Mouse (Mus musculus): ENCODE data around the gene Gfi1.
A peak's percentile ranks its signal among the peaks of the same experiment; 100 is the strongest.

Gene Gfi1

DNA sequence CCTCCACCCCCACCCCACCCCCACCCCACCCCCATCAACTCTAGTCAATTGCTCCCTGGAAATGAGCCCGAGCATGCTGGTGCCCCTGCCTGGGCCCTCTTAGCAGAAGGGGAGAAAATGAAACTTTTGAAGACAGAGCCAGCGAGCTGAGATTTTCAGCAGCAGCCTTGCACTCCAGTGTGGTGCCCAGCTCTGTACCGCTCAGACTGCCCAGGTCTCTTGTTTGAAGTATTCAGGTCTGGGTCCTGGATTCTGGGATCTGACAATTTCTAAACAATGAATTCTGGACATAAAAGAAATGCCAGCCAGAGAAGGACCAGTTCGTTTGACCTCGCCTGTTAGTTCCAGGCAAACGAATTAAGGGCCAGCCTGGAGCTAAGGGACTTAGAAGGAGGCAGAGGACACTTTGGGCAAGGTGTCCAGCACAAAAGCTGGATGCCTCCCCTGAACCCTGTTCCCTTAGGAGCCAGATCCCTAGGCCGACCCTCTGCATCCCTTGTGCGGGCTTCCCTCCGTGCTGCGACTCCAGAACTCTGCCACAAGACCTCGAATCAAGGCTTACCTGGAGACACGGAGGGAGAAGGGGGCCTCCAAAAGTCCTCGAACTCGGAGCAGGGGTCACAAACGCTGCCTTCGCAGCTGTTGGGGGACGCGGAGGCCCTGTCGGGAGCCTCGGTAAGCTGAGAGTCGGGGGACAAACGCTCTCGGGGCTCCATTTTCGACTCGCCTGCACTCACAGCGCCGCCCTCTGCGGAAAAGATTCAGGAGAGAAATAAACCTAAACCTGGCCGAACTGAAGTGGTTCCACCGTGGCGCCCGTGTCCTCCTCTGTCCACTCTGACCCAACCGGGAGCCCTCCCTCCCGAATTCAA, 2.9 kb downstream of the Gfi1 start:
- no peak for DNase-seq

DNA sequence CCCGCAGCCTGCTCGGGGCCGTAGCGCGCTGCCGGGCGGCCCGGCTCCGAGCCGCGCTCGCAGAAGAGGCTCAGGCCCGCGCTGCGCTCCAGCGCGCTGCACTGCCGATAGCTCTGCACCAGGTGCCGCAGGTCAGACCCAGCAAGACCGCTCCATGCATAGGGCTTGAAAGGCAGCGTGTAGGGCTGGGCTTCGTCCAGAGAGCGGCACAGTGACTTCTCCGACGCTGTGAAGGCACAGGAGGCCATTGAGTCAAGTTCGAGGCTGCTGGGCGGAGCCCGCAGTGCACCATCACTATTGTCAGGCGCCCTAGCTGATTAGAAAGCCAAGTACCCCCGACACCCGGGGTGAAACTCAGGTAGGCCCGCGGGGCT, 4.2 kb downstream of the Gfi1 start:
- DNase-seq, result no peak

GRCm38 (mm10) chr5:107720991-107721637, 4.7 kb downstream of the Gfi1 start:
- DNase-seq, result no peak

DNA sequence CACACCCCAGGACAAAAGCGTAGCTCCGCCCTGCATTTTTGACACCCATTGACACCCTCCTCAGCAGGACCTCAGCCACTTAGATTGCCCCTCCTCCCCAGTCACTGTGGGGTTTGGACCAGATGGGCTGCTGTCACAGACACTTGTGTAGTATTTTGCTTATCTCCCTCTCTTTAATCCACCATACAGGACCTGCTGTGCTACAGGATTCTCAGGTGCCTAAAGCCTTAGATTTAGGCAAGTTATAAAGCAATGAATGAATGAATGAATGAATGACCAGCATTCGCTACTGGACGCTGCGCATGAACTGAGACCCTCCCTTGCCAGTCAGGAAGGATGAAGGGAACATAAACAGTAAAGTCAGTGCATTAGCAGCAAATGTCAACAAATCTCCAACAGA, 5.3 kb downstream of the Gfi1 start:
- no peak for DNase-seq

DNA sequence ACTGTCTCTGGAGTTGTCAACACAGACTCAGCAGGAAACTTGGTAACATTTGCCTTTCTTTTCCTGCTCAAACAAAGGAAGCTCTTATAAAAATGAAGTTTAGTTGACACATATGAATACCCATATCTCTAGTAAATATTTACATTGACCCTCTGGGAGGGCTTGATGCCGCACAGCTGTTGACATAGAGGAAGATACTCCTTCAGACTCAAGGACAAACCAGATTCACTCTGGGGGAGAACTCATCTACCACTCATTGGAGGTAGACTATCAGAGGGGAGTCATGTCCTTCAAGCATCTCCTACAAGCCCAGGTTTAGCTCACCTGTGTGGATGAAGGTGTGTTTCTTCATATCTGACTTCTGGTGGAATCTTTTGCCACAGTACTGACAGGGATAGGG, 6.0 kb downstream of the Gfi1 start:
- no peak for DNase-seq

DNA sequence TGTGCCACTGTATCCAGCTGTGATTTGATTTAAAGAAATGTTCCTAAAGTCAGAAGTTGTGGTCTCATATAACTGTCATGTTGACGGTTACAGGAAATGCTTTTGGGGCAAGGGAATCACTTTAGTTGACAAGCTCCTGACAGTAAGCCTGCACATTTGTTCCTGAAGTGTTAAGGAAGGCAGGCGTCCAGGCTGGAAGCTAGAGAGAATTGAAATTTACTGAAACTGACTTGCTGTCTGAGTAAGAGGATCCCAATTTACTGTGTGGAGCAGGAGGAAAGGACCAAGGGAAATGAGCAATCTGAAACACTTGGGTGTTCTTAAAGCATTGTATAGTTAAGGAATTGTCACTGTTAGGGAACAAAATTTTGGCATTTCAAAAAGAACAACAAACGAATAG, 6.6 kb downstream of the Gfi1 start:
- no peak for DNase-seq

DNA sequence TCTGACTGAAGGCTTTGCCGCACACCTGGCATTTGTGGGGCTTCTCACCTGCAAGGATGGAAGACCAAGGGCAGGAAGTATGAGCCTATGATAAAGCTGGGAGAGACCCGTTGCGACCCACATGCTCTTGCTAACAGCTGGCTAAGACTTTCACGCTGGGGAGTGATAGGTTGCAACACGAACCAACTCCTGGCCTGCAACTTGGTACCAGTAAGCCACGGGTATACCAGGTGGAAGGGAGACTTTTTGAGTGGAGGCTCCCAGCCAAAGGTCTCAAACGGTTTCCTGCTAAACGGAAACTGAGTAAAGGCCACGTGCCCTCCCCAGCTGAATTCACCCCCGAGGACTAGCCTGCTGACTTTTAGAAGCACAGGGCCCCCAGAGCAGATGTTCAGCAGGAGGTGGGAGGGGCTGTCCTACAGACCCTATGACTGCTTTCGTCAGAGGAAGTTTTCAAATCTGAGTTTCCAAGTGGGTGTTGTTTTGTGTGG, 7.9 kb downstream of the Gfi1 start:
- no peak for DNase-seq

DNA sequence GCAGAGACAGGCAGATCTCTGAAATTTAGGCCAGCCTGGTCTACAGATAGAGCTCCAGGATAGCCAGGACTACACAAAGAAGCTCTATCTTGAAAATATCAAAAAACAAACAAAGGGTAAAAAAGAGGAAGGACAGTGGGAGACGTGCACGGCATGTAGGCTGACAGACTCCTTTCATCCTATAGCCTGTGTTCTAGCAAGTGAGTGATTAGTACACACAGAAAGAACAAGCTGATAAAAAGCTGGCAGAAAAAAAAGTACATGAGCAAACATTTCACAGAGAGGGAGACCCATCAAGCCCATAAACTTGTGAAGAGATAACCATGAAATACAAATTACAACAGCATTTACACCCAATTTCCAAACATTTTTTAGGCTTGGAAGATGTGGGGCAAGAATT, 14.1 kb downstream of the Gfi1 start:
- no peak for DNase-seq

- DNase-seq, result no peak
Observed at GRCm38 (mm10) chr5:107708124-107708797, 17.6 kb downstream of the Gfi1 start.

GRCm38 (mm10) chr5:107706262-107706661, 19.6 kb downstream of the Gfi1 start:
- DNase-seq, result no peak

GRCm38 (mm10) chr5:107705756-107706155, 20.1 kb downstream of the Gfi1 start:
- no peak for DNase-seq

DNA sequence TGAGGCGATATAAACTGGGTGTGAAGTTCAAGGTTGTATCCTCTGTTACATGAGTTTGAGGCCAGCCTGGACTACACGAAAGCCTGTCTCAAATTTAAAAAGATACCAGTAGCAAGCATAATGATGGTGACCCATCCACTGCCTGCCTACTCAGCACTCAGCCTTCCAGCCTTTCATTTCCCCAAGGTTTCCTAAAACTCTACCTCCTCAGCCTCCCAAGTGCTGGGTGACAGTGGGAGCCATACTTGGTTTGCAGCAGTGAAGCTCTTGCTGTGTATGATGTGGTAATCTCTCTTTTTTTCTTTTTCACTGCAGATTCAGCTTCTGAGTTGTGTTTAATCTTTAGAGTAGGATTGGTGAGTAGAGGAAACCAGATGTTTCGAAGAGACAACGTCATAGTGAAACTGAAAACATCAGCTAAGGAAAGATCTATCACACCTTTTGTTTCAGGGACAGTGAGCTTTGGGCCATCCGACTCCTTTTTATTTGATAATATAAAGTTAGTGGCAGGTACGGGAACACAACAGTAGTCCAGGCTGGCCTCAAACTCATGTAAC, 22.6 kb downstream of the Gfi1 start:
- no peak for DNase-seq

- no peak for DNase-seq
Observed at GRCm38 (mm10) chr5:107701658-107702057, 24.2 kb downstream of the Gfi1 start.

- no peak for DNase-seq
Observed at GRCm38 (mm10) chr5:107700873-107701272, 25.0 kb downstream of the Gfi1 start.

- no peak for DNase-seq
Observed at GRCm38 (mm10) chr5:107698888-107699287, 26.9 kb downstream of the Gfi1 start.

DNA sequence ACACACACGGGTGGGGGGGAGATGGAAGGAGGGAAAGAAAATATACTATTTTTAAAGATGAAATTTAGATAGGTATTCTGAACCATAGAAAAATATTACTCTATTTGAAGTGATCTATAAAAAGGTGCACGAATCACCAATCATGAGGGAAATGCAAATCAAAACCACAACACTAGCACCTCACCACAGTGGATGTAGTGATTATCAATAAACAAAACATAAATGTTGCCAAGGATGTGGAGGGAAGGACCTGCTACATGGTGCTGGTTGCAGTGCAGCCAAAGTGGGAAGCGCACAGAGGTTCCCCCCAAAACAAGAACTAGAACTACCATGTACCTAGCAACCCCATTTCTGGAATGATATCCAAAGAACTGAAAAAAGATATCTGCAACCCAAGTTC, 30.8 kb downstream of the Gfi1 start:
- DNase-seq, result no peak

DNA sequence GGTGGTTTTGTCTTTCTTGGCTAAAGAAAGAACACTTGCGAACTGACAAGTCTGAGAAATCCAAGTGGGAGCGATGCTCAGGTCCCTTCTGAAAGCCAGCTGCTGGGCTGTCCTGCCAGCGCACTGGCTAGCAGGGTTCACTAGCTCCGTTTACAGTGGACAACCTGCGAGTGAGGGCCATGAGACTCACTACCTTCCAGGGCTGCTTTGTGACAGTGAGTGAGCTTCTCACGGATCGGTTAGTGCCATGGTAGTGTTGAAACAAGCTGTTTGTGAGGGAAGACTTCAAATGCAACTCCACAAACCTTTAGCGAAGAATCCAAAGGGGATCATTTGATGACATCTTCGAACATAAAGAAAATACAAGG, 37.4 kb downstream of the Gfi1 start:
- no peak for DNase-seq

DNA sequence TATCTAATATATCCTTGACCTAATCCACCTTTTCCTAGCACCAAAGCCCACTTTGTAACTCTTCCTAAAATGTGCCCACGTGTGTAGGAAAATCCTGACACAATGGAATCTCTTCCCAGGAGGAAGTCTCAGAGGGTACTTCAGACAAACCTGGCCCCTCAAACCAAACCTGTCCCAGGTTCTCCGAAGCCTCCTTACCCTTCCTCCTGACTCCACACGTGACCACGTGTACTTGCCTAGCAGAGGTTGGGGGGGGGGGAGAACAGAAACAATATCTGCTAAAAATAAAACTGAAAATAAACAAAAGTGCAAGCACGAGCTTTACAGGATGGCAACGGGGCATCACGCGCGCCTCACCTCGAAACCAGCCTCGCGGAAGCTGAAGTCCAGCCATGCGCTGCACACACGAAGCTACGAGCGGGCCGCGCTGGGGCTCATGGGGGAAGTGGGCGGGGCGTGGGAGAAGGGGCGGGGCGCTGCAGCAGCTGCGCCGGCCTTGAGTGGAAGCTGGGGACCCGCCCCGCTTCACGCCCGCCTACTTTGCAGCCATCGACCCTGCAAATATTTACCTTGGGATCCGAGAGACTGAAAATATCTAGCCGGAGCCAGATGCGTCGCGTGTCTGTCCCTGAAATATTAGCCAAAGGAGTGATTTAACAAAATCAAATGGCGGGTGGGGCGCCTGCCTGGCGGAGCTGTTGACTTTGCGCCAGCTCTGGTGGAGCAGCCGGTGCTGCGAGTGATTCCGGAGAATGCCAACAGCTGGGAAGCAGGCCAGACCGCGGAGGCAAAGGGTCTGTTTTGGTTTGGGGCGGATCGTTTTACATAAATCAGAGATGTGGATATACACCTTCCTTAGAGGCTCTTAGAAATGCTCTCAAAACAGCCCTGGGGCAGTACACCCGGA, 38.0 kb downstream of the Gfi1 start:
- DNase-seq, result peak; percentile 26

GRCm38 (mm10) chr5:107687161-107687560, 38.7 kb downstream of the Gfi1 start:
- no peak for DNase-seq

DNA sequence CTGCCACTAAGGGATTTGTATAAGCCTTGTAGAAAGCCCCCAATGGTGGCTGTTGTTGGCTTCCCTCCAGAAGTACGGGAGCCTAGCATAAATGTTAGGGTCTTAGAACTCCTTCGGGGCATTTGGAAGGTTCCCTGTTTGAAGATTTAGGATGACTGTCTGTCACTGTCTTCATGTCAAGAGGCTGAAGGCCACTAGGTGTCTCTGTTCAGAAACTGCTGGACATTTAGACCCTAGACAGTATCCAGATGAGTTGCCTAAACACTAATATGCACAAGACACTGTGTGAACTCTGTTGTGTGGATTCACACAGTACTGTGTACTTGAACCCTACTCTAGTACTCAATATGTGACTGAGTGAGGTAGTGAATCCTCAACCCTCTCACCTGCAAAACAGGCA, 41.5 kb downstream of the Gfi1 start:
- no peak for DNase-seq

- no peak for DNase-seq
Observed at GRCm38 (mm10) chr5:107681300-107681699, 44.5 kb downstream of the Gfi1 start.

GRCm38 (mm10) chr5:107678392-107678791, 47.4 kb downstream of the Gfi1 start:
- DNase-seq, result no peak

Measured in cerebellum, adult 8-10 months (tissue).